Mouse (Mus musculus): Measurements from ENCODE around the gene Olfr641. TPM values are rescaled to one million over a fixed set of nuclear protein-coding genes. Genes with fewer than 3 reads are reported as not detected.

Olfr641 gene
- not detected for polyA plus RNA-seq (2014; fragmentation: Illumina TruSeq; extraction: RNeasy Lipid Tissue Mini Kit (QIAGEN cat#74804); ENCODE audit: low read depth, low replicate concordance)

GRCm38 (mm10) chr7:104035145-104035544 lies at the start of gene Olfr641:
Gene Olfr641 (plus strand): TSS chr7:104035445.

GRCm38 (mm10) chr7:103998446-103998845 lies 36.8 kb upstream of the Olfr641 start, which contains the start of gene Olfr638:
Gene Olfr638 (plus strand): TSS chr7:103998746.

GRCm38 (mm10) chr7:104017203-104017602 lies 18.0 kb upstream of the Olfr641 start, which contains the start of gene Olfr639:
Gene Olfr639 (minus strand): TSS chr7:104017303.

GRCm38 (mm10) chr7:104025473-104025872 lies 9.8 kb upstream of the Olfr641 start, which contains the start of gene Olfr640:
Gene Olfr640 (minus strand): TSS chr7:104025573.

GRCm38 (mm10) chr7:104052566-104052965 lies 17.3 kb downstream of the Olfr641 start, which contains the start of gene Olfr642:
Gene Olfr642 (minus strand): TSS chr7:104052666.

GRCm38 (mm10) chr7:104061345-104061744 lies 26.1 kb downstream of the Olfr641 start, which contains the start of gene 4930516K23Rik:
Gene 4930516K23Rik (minus strand): TSS chr7:104061445.

GRCm38 (mm10) chr7:104071769-104072168 lies 36.5 kb downstream of the Olfr641 start, which contains the start of gene Olfr644:
Gene Olfr644 (minus strand): TSS chr7:104071869.

GRCm38 (mm10) chr7:104085365-104085764 lies 50.1 kb downstream of the Olfr641 start, which contains the start of gene Olfr645:
Gene Olfr645 (minus strand): TSS chr7:104085465.

Other genes with a start within 250 kb of the Olfr641 start
- not detected for gene Olfr67, start 243.6 kb upstream of the Olfr641 start, polyA plus RNA-seq (2014; fragmentation: Illumina TruSeq; extraction: RNeasy Lipid Tissue Mini Kit (QIAGEN cat#74804); ENCODE audit: low read depth, low replicate concordance)
- gene Hbb-bt, start 221.4 kb upstream of the Olfr641 start, polyA plus RNA-seq (2014; fragmentation: Illumina TruSeq; extraction: RNeasy Lipid Tissue Mini Kit (QIAGEN cat#74804); ENCODE audit: low read depth, low replicate concordance), result 7.8 TPM
- gene Hbb-bs, start 207.3 kb upstream of the Olfr641 start, polyA plus RNA-seq (2014; fragmentation: Illumina TruSeq; extraction: RNeasy Lipid Tissue Mini Kit (QIAGEN cat#74804); ENCODE audit: low read depth, low replicate concordance), result 111 TPM
- not detected for gene Hbb-bh2, start 194.9 kb upstream of the Olfr641 start, polyA plus RNA-seq (2014; fragmentation: Illumina TruSeq; extraction: RNeasy Lipid Tissue Mini Kit (QIAGEN cat#74804); ENCODE audit: low read depth, low replicate concordance)
- not detected for gene Hbb-bh1, start 192.3 kb upstream of the Olfr641 start, polyA plus RNA-seq (2014; fragmentation: Illumina TruSeq; extraction: RNeasy Lipid Tissue Mini Kit (QIAGEN cat#74804); ENCODE audit: low read depth, low replicate concordance)
- not detected for gene Hbb-y, start 182.2 kb upstream of the Olfr641 start, polyA plus RNA-seq (2014; fragmentation: Illumina TruSeq; extraction: RNeasy Lipid Tissue Mini Kit (QIAGEN cat#74804); ENCODE audit: low read depth, low replicate concordance)
- gene Olfr66, start 149.2 kb upstream of the Olfr641 start, polyA plus RNA-seq (2014; fragmentation: Illumina TruSeq; extraction: RNeasy Lipid Tissue Mini Kit (QIAGEN cat#74804); ENCODE audit: low read depth, low replicate concordance), result not detected
- not detected for gene Olfr64, start 141.0 kb upstream of the Olfr641 start, polyA plus RNA-seq (2014; fragmentation: Illumina TruSeq; extraction: RNeasy Lipid Tissue Mini Kit (QIAGEN cat#74804); ENCODE audit: low read depth, low replicate concordance)
- not detected for gene Olfr65, start 132.0 kb upstream of the Olfr641 start, polyA plus RNA-seq (2014; fragmentation: Illumina TruSeq; extraction: RNeasy Lipid Tissue Mini Kit (QIAGEN cat#74804); ENCODE audit: low read depth, low replicate concordance)
- gene Olfr631, start 106.6 kb upstream of the Olfr641 start, polyA plus RNA-seq (2014; fragmentation: Illumina TruSeq; extraction: RNeasy Lipid Tissue Mini Kit (QIAGEN cat#74804); ENCODE audit: low read depth, low replicate concordance), result not detected
- not detected for gene Olfr632, start 101.1 kb upstream of the Olfr641 start, polyA plus RNA-seq (2014; fragmentation: Illumina TruSeq; extraction: RNeasy Lipid Tissue Mini Kit (QIAGEN cat#74804); ENCODE audit: low read depth, low replicate concordance)
- not detected for gene Olfr633, start 91.0 kb upstream of the Olfr641 start, polyA plus RNA-seq (2014; fragmentation: Illumina TruSeq; extraction: RNeasy Lipid Tissue Mini Kit (QIAGEN cat#74804); ENCODE audit: low read depth, low replicate concordance)
- gene Olfr635, start 64.3 kb upstream of the Olfr641 start, polyA plus RNA-seq (2014; fragmentation: Illumina TruSeq; extraction: RNeasy Lipid Tissue Mini Kit (QIAGEN cat#74804); ENCODE audit: low read depth, low replicate concordance), result not detected
- gene Olfr638, start 36.7 kb upstream of the Olfr641 start, polyA plus RNA-seq (2014; fragmentation: Illumina TruSeq; extraction: RNeasy Lipid Tissue Mini Kit (QIAGEN cat#74804); ENCODE audit: low read depth, low replicate concordance), result not detected
- gene Olfr639, start 18.1 kb upstream of the Olfr641 start, polyA plus RNA-seq (2014; fragmentation: Illumina TruSeq; extraction: RNeasy Lipid Tissue Mini Kit (QIAGEN cat#74804); ENCODE audit: low read depth, low replicate concordance), result not detected
- not detected for gene Olfr640, start 9.9 kb upstream of the Olfr641 start, polyA plus RNA-seq (2014; fragmentation: Illumina TruSeq; extraction: RNeasy Lipid Tissue Mini Kit (QIAGEN cat#74804); ENCODE audit: low read depth, low replicate concordance)
- gene Olfr642, start 17.2 kb downstream of the Olfr641 start, polyA plus RNA-seq (2014; fragmentation: Illumina TruSeq; extraction: RNeasy Lipid Tissue Mini Kit (QIAGEN cat#74804); ENCODE audit: low read depth, low replicate concordance), result not detected
- gene 4930516K23Rik, start 26.0 kb downstream of the Olfr641 start, polyA plus RNA-seq (2014; fragmentation: Illumina TruSeq; extraction: RNeasy Lipid Tissue Mini Kit (QIAGEN cat#74804); ENCODE audit: low read depth, low replicate concordance), result not detected
- gene Olfr644, start 36.4 kb downstream of the Olfr641 start, polyA plus RNA-seq (2014; fragmentation: Illumina TruSeq; extraction: RNeasy Lipid Tissue Mini Kit (QIAGEN cat#74804); ENCODE audit: low read depth, low replicate concordance), result not detected
- not detected for gene Olfr645, start 50.0 kb downstream of the Olfr641 start, polyA plus RNA-seq (2014; fragmentation: Illumina TruSeq; extraction: RNeasy Lipid Tissue Mini Kit (QIAGEN cat#74804); ENCODE audit: low read depth, low replicate concordance)
- not detected for gene Olfr646, start 69.4 kb downstream of the Olfr641 start, polyA plus RNA-seq (2014; fragmentation: Illumina TruSeq; extraction: RNeasy Lipid Tissue Mini Kit (QIAGEN cat#74804); ENCODE audit: low read depth, low replicate concordance)
- gene Ubqln5, start 94.4 kb downstream of the Olfr641 start, polyA plus RNA-seq (2014; fragmentation: Illumina TruSeq; extraction: RNeasy Lipid Tissue Mini Kit (QIAGEN cat#74804); ENCODE audit: low read depth, low replicate concordance), result not detected
- not detected for gene Olfr643, start 102.0 kb downstream of the Olfr641 start, polyA plus RNA-seq (2014; fragmentation: Illumina TruSeq; extraction: RNeasy Lipid Tissue Mini Kit (QIAGEN cat#74804); ENCODE audit: low read depth, low replicate concordance)
- gene Ubqln3, start 107.8 kb downstream of the Olfr641 start, polyA plus RNA-seq (2014; fragmentation: Illumina TruSeq; extraction: RNeasy Lipid Tissue Mini Kit (QIAGEN cat#74804); ENCODE audit: low read depth, low replicate concordance), result not detected
- not detected for gene Ubqlnl, start 115.1 kb downstream of the Olfr641 start, polyA plus RNA-seq (2014; fragmentation: Illumina TruSeq; extraction: RNeasy Lipid Tissue Mini Kit (QIAGEN cat#74804); ENCODE audit: low read depth, low replicate concordance)
- gene Olfm5, start 129.4 kb downstream of the Olfr641 start, polyA plus RNA-seq (2014; fragmentation: Illumina TruSeq; extraction: RNeasy Lipid Tissue Mini Kit (QIAGEN cat#74804); ENCODE audit: low read depth, low replicate concordance), result not detected
- not detected for gene Olfr648, start 147.9 kb downstream of the Olfr641 start, polyA plus RNA-seq (2014; fragmentation: Illumina TruSeq; extraction: RNeasy Lipid Tissue Mini Kit (QIAGEN cat#74804); ENCODE audit: low read depth, low replicate concordance)
- not detected for gene Olfr649, start 160.5 kb downstream of the Olfr641 start, polyA plus RNA-seq (2014; fragmentation: Illumina TruSeq; extraction: RNeasy Lipid Tissue Mini Kit (QIAGEN cat#74804); ENCODE audit: low read depth, low replicate concordance)
- gene Trim6, start 183.3 kb downstream of the Olfr641 start, polyA plus RNA-seq (2014; fragmentation: Illumina TruSeq; extraction: RNeasy Lipid Tissue Mini Kit (QIAGEN cat#74804); ENCODE audit: low read depth, low replicate concordance), result 1.0 TPM
- 37.6 TPM for gene Trim34a, start 209.0 kb downstream of the Olfr641 start, polyA plus RNA-seq (2014; fragmentation: Illumina TruSeq; extraction: RNeasy Lipid Tissue Mini Kit (QIAGEN cat#74804); ENCODE audit: low read depth, low replicate concordance)

All from adrenal gland, adult 10 weeks (tissue).